Mouse (Mus musculus) spleen, postnatal 10 days (tissue): ENCODE results near the gene Fam160b1.

ENCODE experiments used
- DNase-seq, 2 experiments: peaks; one replicate each; pipeline ENCODE4 v3.0.0; 2021 to 2022; ENCODE audit warnings: low spot score in 2 of 2

Gene Fam160b1

DNA sequence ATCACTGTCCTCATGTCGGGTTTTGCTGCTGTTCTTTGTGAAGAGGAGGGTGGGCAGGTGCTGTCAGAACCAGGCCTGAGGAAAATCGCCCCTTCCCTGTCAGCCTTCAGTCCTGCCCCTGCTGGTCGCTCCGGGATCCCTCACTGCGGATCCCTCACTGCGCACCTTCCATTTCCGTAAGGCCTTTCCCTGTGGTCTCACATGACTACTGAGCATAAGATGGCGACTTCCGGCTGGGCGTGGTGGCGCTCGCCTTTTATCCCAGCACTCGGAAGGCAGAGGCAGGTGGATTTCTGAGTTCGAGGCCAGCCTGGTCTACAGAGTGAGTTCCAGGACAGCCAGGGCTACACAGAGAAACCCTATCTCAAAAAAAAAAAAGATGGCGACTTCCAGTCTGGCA lies 64.8 kb downstream of the Fam160b1 start:
- no peak for DNase-seq

- DNase-seq = no peak
Measured at GRCm38 (mm10) chr19:57426841-57427240, 66.4 kb downstream of the Fam160b1 start.

- no peak for DNase-seq
Measured at GRCm38 (mm10) chr19:57427756-57428438, 67.4 kb downstream of the Fam160b1 start.

DNA sequence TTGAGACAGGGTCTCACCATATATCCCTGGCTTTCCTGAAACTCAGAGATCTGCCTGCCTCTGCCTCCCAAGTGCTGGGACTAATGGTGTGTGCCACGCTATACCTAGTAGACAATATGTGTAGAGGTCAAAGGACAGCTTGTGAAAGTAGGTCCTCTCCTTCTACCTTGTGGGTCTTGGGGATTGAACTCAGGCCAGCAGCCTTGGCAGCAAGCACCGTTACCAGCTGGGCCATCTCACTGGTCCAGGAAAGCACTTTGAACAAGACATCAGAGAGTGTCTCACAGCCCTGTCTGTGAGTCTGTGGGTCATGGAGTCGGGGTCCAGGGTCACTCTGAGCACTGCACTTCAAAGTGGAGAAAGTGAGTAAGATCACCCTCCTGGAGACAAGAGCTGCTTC lies 68.2 kb downstream of the Fam160b1 start:
- DNase-seq = no peak

- peak in 1 of 2 experiments; percentile 35 for DNase-seq
Measured at GRCm38 (mm10) chr19:57429926-57430325, 69.4 kb downstream of the Fam160b1 start.

GRCm38 (mm10) chr19:57431476-57431875 lies 71.0 kb downstream of the Fam160b1 start:
- DNase-seq = no peak

- DNase-seq = no peak
Measured at GRCm38 (mm10) chr19:57434024-57434423, 73.5 kb downstream of the Fam160b1 start.

- no peak for DNase-seq
Measured at GRCm38 (mm10) chr19:57436586-57437021, 76.1 kb downstream of the Fam160b1 start.

DNA sequence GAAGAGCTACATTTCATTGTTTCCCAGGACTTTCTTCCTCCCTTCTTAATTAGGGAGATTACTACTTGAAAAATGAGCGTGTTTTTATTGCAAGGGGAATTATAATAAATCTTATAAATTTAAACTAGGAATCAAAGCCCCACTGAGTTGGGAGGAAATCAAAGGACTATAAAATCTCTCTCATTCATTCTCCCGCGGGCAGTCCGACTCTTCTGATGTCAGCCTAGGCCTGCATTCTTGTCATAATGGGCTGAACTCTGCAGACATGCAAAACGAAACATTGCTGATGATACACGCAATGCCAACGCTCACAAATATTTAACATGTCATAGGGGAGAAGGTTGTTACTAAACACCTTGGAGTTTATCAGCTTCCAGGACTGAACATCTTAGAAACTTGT lies 76.6 kb downstream of the Fam160b1 start:
- DNase-seq = no peak
